Mouse (Mus musculus) retina, adult 2 months (tissue): ENCODE measurements around the gene Kctd13.
"Not testable (repeated sequence)": the region's sequence is repeated elsewhere in the genome, so short reads cannot be mapped to it uniquely, and the experiment has no call there.

Experiments
- DNase-seq: peaks from one replicate; pipeline ENCODE4 v3.0.0-alpha.2; 2012; ENCODE audit warnings: low read depth, low spot score

Gene Kctd13

DNA sequence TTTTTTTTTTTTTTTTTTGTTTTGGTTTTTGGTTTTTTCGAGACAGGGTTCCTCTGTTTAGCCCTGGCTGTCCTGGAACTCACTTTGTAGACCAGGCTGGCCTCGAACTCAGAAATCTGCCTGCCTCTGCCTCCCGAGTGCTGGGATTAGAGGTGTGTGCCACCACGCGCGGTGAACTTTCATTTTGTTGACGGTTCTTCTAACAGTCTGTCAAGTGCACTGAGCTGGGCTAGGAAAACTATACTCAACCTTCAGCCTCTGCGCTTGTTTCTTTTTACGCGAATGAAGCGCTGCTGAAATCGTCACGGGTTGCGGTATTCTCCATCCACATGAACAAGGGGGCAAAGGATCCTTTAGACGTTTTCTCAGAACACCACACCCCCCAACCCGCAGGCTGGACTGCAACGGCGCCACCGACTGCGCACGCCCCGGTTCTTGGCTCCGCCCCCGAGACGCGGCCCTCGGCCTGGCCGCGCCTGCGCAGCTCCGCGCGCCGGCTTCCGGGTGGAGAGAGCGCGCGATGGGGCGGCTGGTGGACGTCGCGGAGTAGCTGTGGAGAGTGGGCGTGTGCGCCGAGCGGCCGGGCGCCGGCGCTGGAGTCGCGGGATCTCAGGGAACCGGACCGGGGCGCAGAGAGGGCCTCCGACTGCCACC is at the start of gene Kctd13:
Gene Kctd13 (plus strand): TSS at position 496 of the 654 bp plus-strand sequence.
- peak; percentile 81 for DNase-seq

DNA sequence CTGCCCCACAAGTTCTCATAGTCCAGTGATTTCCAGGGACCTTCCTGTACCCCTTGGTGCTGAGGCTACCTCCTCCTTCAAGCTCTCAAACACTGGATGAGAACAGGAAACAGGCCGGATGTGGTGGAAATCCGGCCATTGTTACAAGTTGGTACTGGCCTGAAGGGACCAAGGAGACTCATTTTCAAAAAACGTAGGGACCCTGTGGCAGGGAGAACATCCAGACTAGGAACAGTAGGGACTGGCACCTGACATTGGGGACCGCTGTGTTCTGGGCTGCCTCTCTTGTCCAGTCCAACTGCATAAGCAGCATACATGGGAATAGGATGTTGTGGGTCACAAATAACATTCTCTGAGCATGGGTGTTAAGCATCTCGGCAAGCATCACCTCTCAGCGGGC is 47.6 kb upstream of the Kctd13 start:
- no peak for DNase-seq

DNA sequence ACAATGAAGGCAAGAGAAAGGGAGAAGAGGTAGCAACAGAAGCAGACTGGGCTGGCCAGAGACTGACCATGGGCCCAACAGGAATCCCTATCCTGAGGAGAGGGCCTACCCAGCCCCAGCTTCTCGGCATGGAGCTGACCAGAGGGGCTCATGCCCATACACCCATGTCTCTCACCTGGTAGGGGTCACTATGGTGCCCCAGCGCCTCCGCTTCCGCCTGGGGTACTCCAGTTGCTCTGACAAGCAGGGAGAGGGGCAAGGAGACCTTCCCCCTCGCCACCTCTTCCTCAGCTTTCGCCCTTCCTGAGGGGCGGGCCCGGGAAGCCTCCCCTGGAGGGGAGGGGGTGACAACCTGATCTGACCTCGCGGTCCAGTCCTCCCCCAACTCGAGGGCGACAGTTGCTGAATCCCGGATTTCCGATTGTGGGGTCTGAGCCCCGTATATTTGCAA is 44.9 kb upstream of the Kctd13 start:
- no peak for DNase-seq

DNA sequence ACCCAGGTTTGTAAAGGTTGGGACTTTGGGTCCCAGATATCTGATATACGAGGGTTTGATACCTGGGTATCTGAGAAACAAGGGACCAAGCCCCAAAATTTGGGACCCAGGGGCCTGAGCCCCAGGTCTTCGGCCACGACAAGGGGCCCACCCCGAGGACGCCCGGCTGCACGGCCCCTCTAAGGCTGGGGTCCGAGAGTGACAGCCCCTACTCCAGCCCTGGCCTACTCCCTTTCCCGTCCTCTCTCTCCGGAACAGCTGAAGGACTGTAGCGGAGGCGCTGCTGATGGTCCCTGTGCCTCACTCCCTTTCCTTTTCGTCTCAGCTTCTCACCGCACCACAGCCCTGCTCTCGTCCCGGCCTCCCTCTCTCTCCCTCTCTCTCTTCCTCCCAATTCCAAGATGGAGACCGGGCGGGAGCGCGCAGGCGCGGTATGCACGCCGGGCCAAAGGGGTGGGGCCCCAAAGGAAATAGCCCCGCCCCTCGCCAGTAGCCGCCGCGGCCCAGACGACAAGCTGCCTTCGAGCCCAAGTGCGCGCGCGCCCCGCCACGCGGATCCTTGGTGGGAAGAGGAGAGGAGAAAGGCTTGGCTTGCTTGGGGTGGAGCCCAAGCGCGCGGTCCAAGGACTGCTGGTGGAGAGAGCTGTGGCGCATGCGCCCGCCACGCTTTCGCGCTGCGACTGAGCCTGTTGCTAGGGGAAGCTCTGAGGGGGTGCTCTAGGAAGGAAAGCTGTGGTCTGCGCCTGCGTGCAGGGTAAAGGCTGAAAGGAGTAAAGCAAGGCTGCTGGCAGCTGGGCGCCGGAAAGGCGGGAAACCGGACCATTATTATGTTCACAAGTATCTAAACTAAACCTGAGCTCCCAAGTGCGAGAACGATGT is 44.2 kb upstream of the Kctd13 start, which contains the start of gene Taok2:
Gene Taok2 (minus strand): TSS at position 418 of the 879 bp plus-strand sequence.
- DNase-seq: peak; percentile 87

- no peak for DNase-seq
Observed at GRCm38 (mm10) chr7:126887281-126887680, 41.4 kb upstream of the Kctd13 start.

GRCm38 (mm10) chr7:126888852-126889251 is 39.8 kb upstream of the Kctd13 start:
- no peak for DNase-seq

DNA sequence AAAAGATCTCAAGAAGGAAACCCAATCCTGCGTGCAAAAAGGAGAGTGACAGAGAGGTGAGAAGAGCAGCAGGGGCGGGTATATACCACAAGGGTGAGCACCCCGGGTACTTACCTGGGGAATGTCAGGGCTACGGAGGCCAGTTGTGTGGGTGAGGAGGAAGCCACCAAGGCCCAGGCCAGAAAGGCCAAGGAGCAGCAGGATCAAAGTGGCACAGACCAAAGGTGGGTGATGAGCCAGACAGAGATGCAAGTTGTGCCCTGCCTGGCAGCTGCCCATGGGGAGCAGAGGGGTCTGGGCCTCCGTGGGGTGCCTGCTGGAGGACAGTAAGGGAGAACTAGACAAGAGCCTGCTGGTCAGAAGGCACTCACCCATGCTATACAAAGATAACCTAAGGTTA is 31.8 kb upstream of the Kctd13 start:
- no peak for DNase-seq

GRCm38 (mm10) chr7:126897390-126898101 is 31.1 kb upstream of the Kctd13 start:
- DNase-seq: no peak

GRCm38 (mm10) chr7:126898102-126898990 is 30.3 kb upstream of the Kctd13 start:
- peak; percentile 88 for DNase-seq

- not testable (repeated sequence) for DNase-seq
Observed at GRCm38 (mm10) chr7:126899781-126900180, 28.9 kb upstream of the Kctd13 start.

GRCm38 (mm10) chr7:126905590-126905989 is 23.1 kb upstream of the Kctd13 start:
- no peak for DNase-seq

DNA sequence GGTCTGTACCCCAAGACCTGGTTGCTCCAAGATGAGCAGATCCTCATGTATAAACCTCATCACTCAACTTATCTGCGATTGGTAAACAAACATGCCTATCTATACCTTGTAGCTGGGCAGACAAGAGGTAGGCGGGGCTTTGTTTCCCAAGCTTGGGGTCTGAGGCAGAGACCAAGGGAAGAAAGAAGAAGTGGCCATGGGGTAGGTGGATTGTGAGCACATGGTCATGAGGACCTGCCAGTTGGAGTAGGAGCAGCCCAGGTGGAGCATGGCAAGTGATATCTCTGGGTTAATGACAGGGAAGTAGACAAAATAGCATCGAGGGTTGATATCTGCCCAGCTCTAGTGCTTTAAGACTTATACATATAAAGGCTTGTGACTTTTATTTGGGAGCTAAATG is 13.8 kb upstream of the Kctd13 start:
- DNase-seq: no peak

- not testable (repeated sequence) for DNase-seq
Observed at GRCm38 (mm10) chr7:126918356-126918755, 10.3 kb upstream of the Kctd13 start.

GRCm38 (mm10) chr7:126919973-126920372 is 8.7 kb upstream of the Kctd13 start:
- DNase-seq: no peak

GRCm38 (mm10) chr7:126921563-126921962 is 7.1 kb upstream of the Kctd13 start:
- DNase-seq: no peak

- DNase-seq: no peak
Observed at GRCm38 (mm10) chr7:126922624-126923060, 6.0 kb upstream of the Kctd13 start, which contains the start of gene Tmem219. TSS of gene Tmem219 (minus strand) at chr7:126922917.

DNA sequence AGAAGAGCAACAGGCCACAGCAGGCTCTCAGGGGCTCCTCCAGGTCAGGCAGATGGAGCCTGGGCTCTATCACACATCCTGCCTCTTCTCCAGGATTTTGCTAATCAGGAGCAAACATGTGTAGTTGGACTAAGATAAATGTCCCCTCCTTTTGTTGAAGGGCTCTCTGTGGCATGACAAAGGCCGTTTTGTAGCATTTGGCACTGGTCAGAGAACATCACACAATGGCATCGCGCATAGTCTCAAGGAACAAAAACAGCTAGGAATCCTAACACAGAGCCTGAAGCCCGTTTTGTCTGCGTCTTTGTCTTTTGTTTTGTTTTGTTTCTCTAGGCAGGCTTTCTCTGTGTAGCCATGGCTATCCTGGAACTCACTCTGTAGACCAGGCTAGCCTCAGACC is 4.7 kb upstream of the Kctd13 start:
- DNase-seq: no peak

DNA sequence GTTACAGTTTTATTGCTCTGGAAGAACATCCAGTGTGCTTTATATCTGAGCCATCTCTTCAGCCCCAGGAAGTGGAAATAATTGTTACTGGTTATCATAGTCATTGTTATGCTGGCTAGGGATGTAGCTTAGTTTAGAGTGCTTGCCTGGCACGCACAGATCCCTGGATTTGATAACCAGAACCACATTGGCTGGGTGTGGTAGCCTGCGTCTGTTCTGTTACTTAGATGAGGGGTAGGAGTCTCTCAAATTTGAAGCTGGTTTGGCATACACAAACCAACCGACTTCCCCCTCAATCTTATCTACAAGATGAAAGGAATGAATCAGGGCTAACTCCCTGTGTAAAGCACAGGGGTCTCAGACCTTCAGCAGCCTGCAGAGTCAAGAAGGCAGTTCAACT is 2.4 kb upstream of the Kctd13 start:
- DNase-seq: no peak

- DNase-seq: no peak
Observed at GRCm38 (mm10) chr7:126929046-126929445, 367 bp downstream of the Kctd13 start.

GRCm38 (mm10) chr7:126932652-126933051 is 4.0 kb downstream of the Kctd13 start:
- DNase-seq: no peak

- DNase-seq: no peak
Observed at GRCm38 (mm10) chr7:126941171-126941570, 12.5 kb downstream of the Kctd13 start.
